Mouse (Mus musculus) right cerebral cortex, adult 18-20 months (tissue): Measurements from ENCODE around the gene Dock3.

Source experiments
- DNase-seq: peaks from one replicate; pipeline ENCODE4 v3.0.0; 2022; ENCODE audit warnings: mixed read lengths

Gene Dock3

GRCm38 (mm10) chr9:106885901-106886731 lies 345.6 kb downstream of the Dock3 start:
- DNase-seq = peak; percentile 62

GRCm38 (mm10) chr9:106884996-106885900 lies 346.5 kb downstream of the Dock3 start:
- DNase-seq = no peak

GRCm38 (mm10) chr9:106884306-106884705 lies 347.4 kb downstream of the Dock3 start:
- no peak for DNase-seq

GRCm38 (mm10) chr9:106883085-106883484 lies 348.6 kb downstream of the Dock3 start:
- no peak for DNase-seq

- DNase-seq = no peak
These were observed 349.5 kb downstream of the Dock3 start for GRCm38 (mm10) chr9:106882176-106882575.

GRCm38 (mm10) chr9:106881071-106881755 lies 350.5 kb downstream of the Dock3 start:
- no peak for DNase-seq

- no peak for DNase-seq
These were observed 352.2 kb downstream of the Dock3 start for GRCm38 (mm10) chr9:106879471-106879870.

GRCm38 (mm10) chr9:106876666-106877065 lies 355.0 kb downstream of the Dock3 start:
- DNase-seq = no peak

- no peak for DNase-seq
These were observed 357.5 kb downstream of the Dock3 start for GRCm38 (mm10) chr9:106874216-106874615.

GRCm38 (mm10) chr9:106858036-106858435 lies 373.7 kb downstream of the Dock3 start:
- no peak for DNase-seq

GRCm38 (mm10) chr9:106856664-106857063 lies 375.0 kb downstream of the Dock3 start:
- no peak for DNase-seq
